Mouse (Mus musculus): ENCODE results near the gene Brsk1. TPM values are rescaled to one million over a fixed set of nuclear protein-coding genes. Genes with fewer than 3 reads are reported as not detected.
A peak's percentile ranks its signal among the peaks of the same experiment; 100 is the strongest.

The Brsk1 gene
- total RNA-seq (2021): 1 to 10 TPM in 1 of 2 experiments, under 1 TPM in 1; 0.89 to 1.5 TPM
- polyA plus RNA-seq (2012; rRNA removed): 1.7 and 2.2 TPM in 2 replicates
- long read RNA-seq, partial matches to known transcripts: 0 of 1 reads
- long read RNA-seq, other reads (novel, unspliced or antisense): 1 of 1 reads

GRCm38 (mm10) chr7:4690387-4690786 lies at the start of gene Brsk1:
Gene Brsk1, plus strand, starts transcription at chr7:4690604.
- peak within 1 kb of the TSS; percentile 64 for H3K9ac ChIP-seq (ENCODE audit: low read depth, low read length)
- intact Hi-C loops (cut with DNase I): no loop called here
- H3K4me1 ChIP-seq (ENCODE audit: control insufficient read depth, insufficient read depth, low read length): no peaks in the 10 kb centered on the region
- H3K4me3 ChIP-seq: peak within 1 kb of the TSS; percentile 40
- 5% methylated on average over 7 of the region's 18 CpGs for WGBS
- H3K36me3 ChIP-seq (ENCODE audit: control insufficient read depth, insufficient read depth, low read length): no peaks in the 10 kb centered on the region
- DNase-seq: peak; percentile 35 to 54
- no peaks in the 10 kb centered on the region for H3K79me2 ChIP-seq (replicated peaks; ENCODE audit: control insufficient read depth, insufficient read depth, low read length)
- 0 out of 2 replicates have a peak within 1 kb of the TSS, but pooled peaks have one; percentile 17 for H3K27ac ChIP-seq
- TF ChIP-seq POLR2A (IDR thresholded peaks at IDR 0.05; ENCODE audit: insufficient read depth, low read depth, low read length) (no peak), CTCF (IDR thresholded peaks at IDR 0.05) (no peak), EP300 (IDR thresholded peaks at IDR 0.05; ENCODE audit: insufficient read depth, low read depth, low read length) (no peak)
- no peaks in the 10 kb centered on the region for H3K27me3 ChIP-seq (ENCODE audit: control insufficient read depth, insufficient read depth, low read length)

- WGBS: 75% methylated on average over 11 of the region's 11 CpGs
- intact Hi-C loops (cut with DNase I): no loop called here
- no peak for DNase-seq
- Histone ChIP-seq H3K9ac (ENCODE audit: low read depth, low read length) (no peak overlapping the region), H3K27me3 (ENCODE audit: control insufficient read depth, insufficient read depth, low read length) (no peaks in the 10 kb centered on the region), H3K4me3 (no peak overlapping the region), H3K79me2 (replicated peaks; ENCODE audit: control insufficient read depth, insufficient read depth, low read length) (peaks cover 2% of the 10 kb centered on the region; the same call in 1 of the 2 replicates), H3K36me3 (ENCODE audit: control insufficient read depth, insufficient read depth, low read length) (no peaks in the 10 kb centered on the region), H3K4me1 (ENCODE audit: control insufficient read depth, insufficient read depth, low read length) (no peaks in the 10 kb centered on the region), H3K27ac (no peak overlapping the region)
- no peak for TF ChIP-seq POLR2A (IDR thresholded peaks at IDR 0.05; ENCODE audit: insufficient read depth, low read depth, low read length)
- no peak for TF ChIP-seq EP300 (IDR thresholded peaks at IDR 0.05; ENCODE audit: insufficient read depth, low read depth, low read length)
- TF ChIP-seq CTCF (IDR thresholded peaks at IDR 0.05): no peak
Observed at GRCm38 (mm10) chr7:4641155-4641554, 49.2 kb upstream of the Brsk1 start.

GRCm38 (mm10) chr7:4641956-4642355 lies 48.4 kb upstream of the Brsk1 start:
- intact Hi-C loops (cut with DNase I): no loop called here
- no peak overlapping the region for H3K27ac ChIP-seq
- no peak overlapping the region for H3K4me3 ChIP-seq
- H3K36me3 ChIP-seq (ENCODE audit: control insufficient read depth, insufficient read depth, low read length): no peaks in the 10 kb centered on the region
- no peak for DNase-seq
- H3K27me3 ChIP-seq (ENCODE audit: control insufficient read depth, insufficient read depth, low read length): no peaks in the 10 kb centered on the region
- peaks cover 2% of the 10 kb centered on the region; the same call in 1 of the 2 replicates for H3K79me2 ChIP-seq (replicated peaks; ENCODE audit: control insufficient read depth, insufficient read depth, low read length)
- H3K9ac ChIP-seq (ENCODE audit: low read depth, low read length): no peak overlapping the region
- TF ChIP-seq EP300 (IDR thresholded peaks at IDR 0.05; ENCODE audit: insufficient read depth, low read depth, low read length): no peak
- TF ChIP-seq POLR2A (IDR thresholded peaks at IDR 0.05; ENCODE audit: insufficient read depth, low read depth, low read length): no peak
- no peak for TF ChIP-seq CTCF (IDR thresholded peaks at IDR 0.05)
- H3K4me1 ChIP-seq (ENCODE audit: control insufficient read depth, insufficient read depth, low read length): peaks cover 4% of the 10 kb centered on the region
- WGBS: 78% methylated on average over 7 of the region's 7 CpGs

- Histone ChIP-seq H3K4me1 (ENCODE audit: control insufficient read depth, insufficient read depth, low read length) (peaks cover 9% of the 10 kb centered on the region), H3K9ac (ENCODE audit: low read depth, low read length) (no peak overlapping the region), H3K79me2 (replicated peaks; ENCODE audit: control insufficient read depth, insufficient read depth, low read length) (peaks cover 2% of the 10 kb centered on the region; the same call in 1 of the 2 replicates), H3K36me3 (ENCODE audit: control insufficient read depth, insufficient read depth, low read length) (no peaks in the 10 kb centered on the region), H3K27me3 (ENCODE audit: control insufficient read depth, insufficient read depth, low read length) (no peaks in the 10 kb centered on the region), H3K4me3 (no peak overlapping the region), H3K27ac (no peak overlapping the region)
- TF ChIP-seq POLR2A (IDR thresholded peaks at IDR 0.05; ENCODE audit: insufficient read depth, low read depth, low read length) (no peak), CTCF (IDR thresholded peaks at IDR 0.05) (no peak), EP300 (IDR thresholded peaks at IDR 0.05; ENCODE audit: insufficient read depth, low read depth, low read length) (no peak)
- no peak for DNase-seq
- intact Hi-C loops (cut with DNase I): no loop called here
- 83% methylated on average over 6 of the region's 6 CpGs for WGBS
Observed at GRCm38 (mm10) chr7:4643225-4643624, 47.2 kb upstream of the Brsk1 start.

DNA sequence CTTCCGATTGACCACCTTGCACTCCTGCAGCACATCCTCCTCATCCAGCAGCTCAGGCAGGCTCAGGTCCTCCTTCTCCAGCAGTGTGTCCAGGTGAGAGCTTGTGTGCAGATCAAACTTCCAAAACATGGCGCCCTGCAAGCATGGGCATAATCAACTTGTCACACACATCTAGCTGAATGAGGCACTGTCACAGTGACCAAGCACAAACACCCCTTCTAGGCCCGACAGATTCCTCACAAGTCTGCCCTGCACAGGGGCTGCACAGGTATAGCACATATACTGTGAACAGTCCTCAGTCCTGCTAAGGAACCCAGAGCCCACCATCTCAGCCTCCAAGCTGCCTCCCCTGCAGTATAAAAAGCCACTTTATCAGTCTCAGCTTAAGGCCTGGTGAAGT lies 43.6 kb upstream of the Brsk1 start:
- Histone ChIP-seq H3K36me3 (ENCODE audit: control insufficient read depth, insufficient read depth, low read length) (peaks cover 1% of the 10 kb centered on the region; the same call in 1 of the 2 replicates), H3K79me2 (replicated peaks; ENCODE audit: control insufficient read depth, insufficient read depth, low read length) (peaks cover 2% of the 10 kb centered on the region), H3K4me1 (ENCODE audit: control insufficient read depth, insufficient read depth, low read length) (peaks cover 15% of the 10 kb centered on the region), H3K4me3 (no peak overlapping the region), H3K27me3 (ENCODE audit: control insufficient read depth, insufficient read depth, low read length) (no peaks in the 10 kb centered on the region), H3K27ac (peak overlapping the region; percentile 45; the same call in 1 of the 2 replicates), H3K9ac (ENCODE audit: low read depth, low read length) (no peak overlapping the region)
- WGBS: 72% methylated on average over 3 of the region's 3 CpGs
- no peak for TF ChIP-seq CTCF (IDR thresholded peaks at IDR 0.05)
- TF ChIP-seq EP300 (IDR thresholded peaks at IDR 0.05; ENCODE audit: insufficient read depth, low read depth, low read length): no peak
- no peak for TF ChIP-seq POLR2A (IDR thresholded peaks at IDR 0.05; ENCODE audit: insufficient read depth, low read depth, low read length)
- intact Hi-C loops (cut with DNase I): no loop called here
- no peak for DNase-seq

DNA sequence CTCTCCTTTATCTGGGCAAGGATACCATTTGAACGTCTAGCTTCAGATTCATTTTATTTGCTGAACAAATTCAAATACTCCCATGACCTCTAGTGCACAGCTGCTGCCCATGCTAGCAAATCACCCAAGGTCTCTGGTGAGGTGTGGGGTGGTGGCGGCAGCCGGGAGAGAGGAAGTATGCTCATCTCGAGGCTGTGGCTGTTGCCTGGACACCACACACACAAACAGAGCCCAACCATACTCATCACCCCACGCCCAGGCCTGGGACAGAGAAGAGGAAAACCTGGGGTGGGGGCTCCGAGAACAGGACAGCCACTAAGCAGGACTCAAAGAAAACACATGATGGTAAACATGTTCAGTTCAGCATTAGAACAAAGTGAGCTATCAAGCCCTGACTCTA lies 43.1 kb upstream of the Brsk1 start:
- TF ChIP-seq EP300 (IDR thresholded peaks at IDR 0.05; ENCODE audit: insufficient read depth, low read depth, low read length): no peak
- no peak for TF ChIP-seq CTCF (IDR thresholded peaks at IDR 0.05)
- no peak for TF ChIP-seq POLR2A (IDR thresholded peaks at IDR 0.05; ENCODE audit: insufficient read depth, low read depth, low read length)
- H3K27ac ChIP-seq: peak overlapping the region; percentile 45; the same call in 1 of the 2 replicates
- WGBS: 9% methylated on average over 6 of the region's 6 CpGs
- H3K4me3 ChIP-seq: no peak overlapping the region
- H3K79me2 ChIP-seq (replicated peaks; ENCODE audit: control insufficient read depth, insufficient read depth, low read length): peaks cover 2% of the 10 kb centered on the region
- H3K4me1 ChIP-seq (ENCODE audit: control insufficient read depth, insufficient read depth, low read length): peaks cover 18% of the 10 kb centered on the region
- peaks cover 6% of the 10 kb centered on the region for H3K36me3 ChIP-seq (ENCODE audit: control insufficient read depth, insufficient read depth, low read length)
- peak; percentile 43 to 74 for DNase-seq
- intact Hi-C loops (cut with DNase I): no loop called here
- H3K9ac ChIP-seq (ENCODE audit: low read depth, low read length): no peak overlapping the region
- H3K27me3 ChIP-seq (ENCODE audit: control insufficient read depth, insufficient read depth, low read length): no peaks in the 10 kb centered on the region

Data from heart, adult 2 months (tissue).